Mouse (Mus musculus): Measurements from ENCODE around the gene Gal3st2. TPM values are rescaled to one million over a fixed set of nuclear protein-coding genes. Genes with fewer than 3 reads are reported as not detected.
A peak's percentile ranks its signal among the peaks of the same experiment; 100 is the strongest.
"Not testable (repeated sequence)": the region's sequence is repeated elsewhere in the genome, so short reads cannot be mapped to it uniquely, and the experiment has no call there.

Gene Gal3st2
- polyA plus RNA-seq, 1 experiment from 2014 or later, result not detected

- ATAC-seq (replicated peaks; ENCODE audit: insufficient number of reproducible peaks, low FRiP score, low TSS enrichment, low read depth), result no peak; the same call in 1 of the 2 replicates
- peak overlapping the region; percentile 78 for H3K27ac ChIP-seq (replicated peaks; ENCODE audit: low read depth, low read length)
- H3K9me3 ChIP-seq (replicated peaks; ENCODE audit: control insufficient read depth, low read length), result no peaks in the 10 kb centered on the region
- peak overlapping the region; percentile 75 for H3K4me2 ChIP-seq (ENCODE audit: low read depth, low read length)
- peak overlapping the region; percentile 53 for H3K4me3 ChIP-seq (ENCODE audit: low read depth, low read length)
- WGBS, result 45% methylated on average over 27 of the region's 27 CpGs
- H3K9ac ChIP-seq (replicated peaks; ENCODE audit: low read length), result peak overlapping the region; percentile 73
- 0 out of 2 replicates have a peak, but pooled peaks cover 3% of the 10 kb centered on the region for H3K4me1 ChIP-seq (ENCODE audit: control insufficient read depth, insufficient read depth, low read length)
- DNase-seq (ENCODE audit: low spot score), result peak; percentile 9
- no peaks in the 10 kb centered on the region for H3K36me3 ChIP-seq (replicated peaks; ENCODE audit: control insufficient read depth, insufficient read depth, low read depth, low read length)
- H3K27me3 ChIP-seq (ENCODE audit: control insufficient read depth, insufficient read depth, low read length), result no peaks in the 10 kb centered on the region
These were observed 35.2 kb upstream of the Gal3st2 start for GRCm38 (mm10) chr1:93825771-93826539.

DNA sequence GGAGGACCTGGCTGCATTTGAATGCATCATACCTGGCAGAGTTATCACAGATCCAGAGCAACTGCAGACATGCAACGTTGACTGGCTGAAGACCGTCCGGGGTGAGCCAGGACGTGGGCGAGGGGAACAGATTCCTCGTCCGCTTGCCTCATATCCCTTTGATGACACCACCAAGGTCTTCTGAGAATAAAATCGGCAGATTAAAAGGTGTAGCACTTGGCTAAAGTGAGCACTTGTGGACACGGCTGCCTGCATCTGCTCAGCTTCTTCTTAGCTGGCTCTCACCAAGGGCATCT is 34.6 kb upstream of the Gal3st2 start:
- Histone ChIP-seq H3K9me3 (replicated peaks; ENCODE audit: control insufficient read depth, low read length) (no peaks in the 10 kb centered on the region), H3K4me3 (ENCODE audit: low read depth, low read length) (no peak overlapping the region), H3K4me2 (ENCODE audit: low read depth, low read length) (no peak overlapping the region), H3K27ac (replicated peaks; ENCODE audit: low read depth, low read length) (no peak overlapping the region), H3K36me3 (replicated peaks; ENCODE audit: control insufficient read depth, insufficient read depth, low read depth, low read length) (no peaks in the 10 kb centered on the region), H3K4me1 (ENCODE audit: control insufficient read depth, insufficient read depth, low read length) (0 out of 2 replicates have a peak, but pooled peaks cover 3% of the 10 kb centered on the region), H3K9ac (replicated peaks; ENCODE audit: low read length) (no peak overlapping the region), H3K27me3 (ENCODE audit: control insufficient read depth, insufficient read depth, low read length) (no peaks in the 10 kb centered on the region)
- 94% methylated on average over 9 of the region's 9 CpGs for WGBS
- DNase-seq (ENCODE audit: low spot score) (no peak), ATAC-seq (replicated peaks; ENCODE audit: insufficient number of reproducible peaks, low FRiP score, low TSS enrichment, low read depth) (no peak)

DNA sequence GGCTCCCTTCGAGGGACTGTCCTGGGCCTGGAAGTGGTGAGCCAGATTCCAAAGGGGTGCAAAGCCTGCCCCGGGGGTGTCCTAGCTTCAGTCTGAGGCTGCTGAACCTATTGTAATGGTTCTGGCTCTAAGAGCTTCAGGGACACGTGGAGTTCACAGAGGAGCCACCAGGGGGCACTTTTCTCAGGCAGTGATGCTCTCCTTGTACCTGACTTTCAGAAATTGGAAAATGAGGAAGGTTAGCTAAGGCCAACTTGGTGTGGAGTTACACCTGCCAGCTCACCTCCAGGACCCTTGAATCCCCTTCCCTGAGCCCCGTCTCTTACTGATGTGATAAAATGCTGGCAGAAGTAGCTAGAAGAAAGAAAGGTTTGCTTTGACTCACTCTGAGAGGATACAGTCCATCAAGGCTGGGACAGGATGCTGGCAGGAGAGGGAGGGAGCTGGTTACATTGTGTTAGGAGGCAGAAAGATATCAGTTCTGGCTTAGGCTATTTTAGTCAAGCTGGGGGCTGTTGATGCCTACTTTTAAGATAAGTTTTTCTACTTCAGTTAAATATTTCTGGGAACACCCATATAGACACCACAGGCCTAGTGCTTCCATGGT is 28.2 kb upstream of the Gal3st2 start:
- WGBS, result 70% methylated on average over 2 of the region's 4 CpGs

GRCm38 (mm10) chr1:93834671-93835150 is 26.4 kb upstream of the Gal3st2 start:
- H3K4me2 ChIP-seq (ENCODE audit: low read depth, low read length), result no peak overlapping the region
- H3K27ac ChIP-seq (replicated peaks; ENCODE audit: low read depth, low read length), result no peak overlapping the region
- H3K36me3 ChIP-seq (replicated peaks; ENCODE audit: control insufficient read depth, insufficient read depth, low read depth, low read length), result no peaks in the 10 kb centered on the region
- DNase-seq (ENCODE audit: low spot score) (no peak), ATAC-seq (replicated peaks; ENCODE audit: insufficient number of reproducible peaks, low FRiP score, low TSS enrichment, low read depth) (no peak)
- H3K4me3 ChIP-seq (ENCODE audit: low read depth, low read length), result no peak overlapping the region
- H3K4me1 ChIP-seq (ENCODE audit: control insufficient read depth, insufficient read depth, low read length), result no peaks in the 10 kb centered on the region
- no peaks in the 10 kb centered on the region for H3K9me3 ChIP-seq (replicated peaks; ENCODE audit: control insufficient read depth, low read length)
- H3K9ac ChIP-seq (replicated peaks; ENCODE audit: low read length), result no peak overlapping the region
- no peaks in the 10 kb centered on the region for H3K27me3 ChIP-seq (ENCODE audit: control insufficient read depth, insufficient read depth, low read length)
- 86% methylated on average over 7 of the region's 7 CpGs for WGBS

More for the DNA sequence above, 28.2 kb upstream of the Gal3st2 start:
- H3K4me1 ChIP-seq (ENCODE audit: control insufficient read depth, insufficient read depth, low read length); H3K36me3 ChIP-seq (replicated peaks; ENCODE audit: control insufficient read depth, insufficient read depth, low read depth, low read length); H3K4me2 ChIP-seq (ENCODE audit: low read depth, low read length); H3K9ac ChIP-seq (replicated peaks; ENCODE audit: low read length); H3K27ac ChIP-seq (replicated peaks; ENCODE audit: low read depth, low read length); H3K4me3 ChIP-seq (ENCODE audit: low read depth, low read length); ATAC-seq (replicated peaks; ENCODE audit: insufficient number of reproducible peaks, low FRiP score, low TSS enrichment, low read depth); H3K9me3 ChIP-seq (replicated peaks; ENCODE audit: control insufficient read depth, low read length); H3K27me3 ChIP-seq (ENCODE audit: control insufficient read depth, insufficient read depth, low read length); DNase-seq (ENCODE audit: low spot score): not testable (repeated sequence)

- Histone ChIP-seq H3K4me1 (ENCODE audit: control insufficient read depth, insufficient read depth, low read length) (no peaks in the 10 kb centered on the region), H3K9ac (replicated peaks; ENCODE audit: low read length) (no peak overlapping the region), H3K36me3 (replicated peaks; ENCODE audit: control insufficient read depth, insufficient read depth, low read depth, low read length) (no peaks in the 10 kb centered on the region), H3K4me2 (ENCODE audit: low read depth, low read length) (no peak overlapping the region), H3K27ac (replicated peaks; ENCODE audit: low read depth, low read length) (no peak overlapping the region), H3K4me3 (ENCODE audit: low read depth, low read length) (no peak overlapping the region), H3K9me3 (replicated peaks; ENCODE audit: control insufficient read depth, low read length) (no peaks in the 10 kb centered on the region), H3K27me3 (ENCODE audit: control insufficient read depth, insufficient read depth, low read length) (no peaks in the 10 kb centered on the region)
- WGBS, result 83% methylated on average over 4 of the region's 4 CpGs
- DNase-seq (ENCODE audit: low spot score), result no peak
- ATAC-seq (replicated peaks; ENCODE audit: insufficient number of reproducible peaks, low FRiP score, low TSS enrichment, low read depth), result no peak
These were observed 25.9 kb upstream of the Gal3st2 start for GRCm38 (mm10) chr1:93835211-93835610.

GRCm38 (mm10) chr1:93835876-93836531 is 25.1 kb upstream of the Gal3st2 start:
- DNase-seq (ENCODE audit: low spot score) (no peak), ATAC-seq (replicated peaks; ENCODE audit: insufficient number of reproducible peaks, low FRiP score, low TSS enrichment, low read depth) (no peak)
- WGBS, result 89% methylated on average over 6 of the region's 6 CpGs
- Histone ChIP-seq H3K36me3 (replicated peaks; ENCODE audit: control insufficient read depth, insufficient read depth, low read depth, low read length) (no peaks in the 10 kb centered on the region), H3K9ac (replicated peaks; ENCODE audit: low read length) (no peak overlapping the region), H3K27me3 (ENCODE audit: control insufficient read depth, insufficient read depth, low read length) (no peaks in the 10 kb centered on the region), H3K4me3 (ENCODE audit: low read depth, low read length) (no peak overlapping the region), H3K9me3 (replicated peaks; ENCODE audit: control insufficient read depth, low read length) (no peaks in the 10 kb centered on the region), H3K4me2 (ENCODE audit: low read depth, low read length) (no peak overlapping the region), H3K27ac (replicated peaks; ENCODE audit: low read depth, low read length) (no peak overlapping the region), H3K4me1 (ENCODE audit: control insufficient read depth, insufficient read depth, low read length) (no peaks in the 10 kb centered on the region)

GRCm38 (mm10) chr1:93836532-93836913 is 24.6 kb upstream of the Gal3st2 start:
- DNase-seq (ENCODE audit: low spot score) (no peak), ATAC-seq (replicated peaks; ENCODE audit: insufficient number of reproducible peaks, low FRiP score, low TSS enrichment, low read depth) (no peak)
- Histone ChIP-seq H3K4me3 (ENCODE audit: low read depth, low read length) (no peak overlapping the region), H3K9ac (replicated peaks; ENCODE audit: low read length) (no peak overlapping the region), H3K9me3 (replicated peaks; ENCODE audit: control insufficient read depth, low read length) (no peaks in the 10 kb centered on the region), H3K36me3 (replicated peaks; ENCODE audit: control insufficient read depth, insufficient read depth, low read depth, low read length) (no peaks in the 10 kb centered on the region), H3K4me1 (ENCODE audit: control insufficient read depth, insufficient read depth, low read length) (no peaks in the 10 kb centered on the region), H3K27ac (replicated peaks; ENCODE audit: low read depth, low read length) (no peak overlapping the region), H3K4me2 (ENCODE audit: low read depth, low read length) (no peak overlapping the region), H3K27me3 (ENCODE audit: control insufficient read depth, insufficient read depth, low read length) (no peaks in the 10 kb centered on the region)
- WGBS, result 89% methylated on average over 2 of the region's 2 CpGs

GRCm38 (mm10) chr1:93837335-93837734 is 23.8 kb upstream of the Gal3st2 start:
- H3K9me3 ChIP-seq (replicated peaks; ENCODE audit: control insufficient read depth, low read length), result no peaks in the 10 kb centered on the region
- H3K4me2 ChIP-seq (ENCODE audit: low read depth, low read length), result no peak overlapping the region
- 96% methylated on average over 7 of the region's 8 CpGs for WGBS
- H3K27ac ChIP-seq (replicated peaks; ENCODE audit: low read depth, low read length), result no peak overlapping the region
- H3K4me3 ChIP-seq (ENCODE audit: low read depth, low read length), result no peak overlapping the region
- no peaks in the 10 kb centered on the region for H3K36me3 ChIP-seq (replicated peaks; ENCODE audit: control insufficient read depth, insufficient read depth, low read depth, low read length)
- DNase-seq (ENCODE audit: low spot score), result no peak
- ATAC-seq (replicated peaks; ENCODE audit: insufficient number of reproducible peaks, low FRiP score, low TSS enrichment, low read depth), result no peak
- no peak overlapping the region for H3K9ac ChIP-seq (replicated peaks; ENCODE audit: low read length)
- no peaks in the 10 kb centered on the region for H3K4me1 ChIP-seq (ENCODE audit: control insufficient read depth, insufficient read depth, low read length)
- H3K27me3 ChIP-seq (ENCODE audit: control insufficient read depth, insufficient read depth, low read length), result no peaks in the 10 kb centered on the region

Measured in embryonic facial prominence, embryonic 11.5 days (tissue).